8 mouse cellular contexts compared by ENCODE assay signal in the genomic region with DNA sequence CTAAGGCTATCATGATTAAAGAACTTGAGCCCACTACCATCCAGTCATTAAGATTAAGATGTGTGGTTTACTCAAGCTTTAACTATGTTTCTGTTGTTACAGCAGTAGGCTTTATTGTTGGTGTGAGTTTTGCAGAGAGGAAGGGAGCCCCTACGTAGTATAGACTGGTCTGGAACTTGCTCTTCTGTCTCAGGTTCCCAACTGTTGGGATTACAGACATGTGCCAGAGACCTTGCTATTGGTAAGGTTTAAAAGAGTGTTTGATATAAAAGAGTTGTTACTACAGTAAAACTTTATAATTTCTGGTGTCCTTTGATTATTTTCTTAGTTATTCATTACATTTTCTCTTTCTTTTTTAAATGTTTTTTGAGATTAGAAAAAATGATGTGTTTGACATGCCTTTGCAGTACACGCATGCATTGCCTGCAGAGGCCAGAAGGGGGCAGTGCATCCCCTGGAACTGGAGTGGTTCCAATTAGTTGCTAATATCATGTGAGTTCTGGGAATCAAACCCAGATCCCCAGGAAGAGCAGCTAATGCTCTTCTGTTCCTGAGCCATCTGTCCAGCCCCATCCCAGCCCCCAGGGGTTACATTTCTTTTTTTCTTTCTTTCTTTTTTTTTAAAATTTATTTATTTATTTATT. TPM values are rescaled to one million over a fixed set of nuclear protein-coding genes. Genes with fewer than 3 reads are reported as not detected.
A peak's percentile ranks its signal among the peaks of the same experiment; 100 is the strongest.
DNase-seq lines count a peak whose midpoint lies in the region; ATAC-seq and TF ChIP-seq lines count a peak whose summit lies in the region.
"Had no signal": no experiment of that assay in that cellular context is flagged by ENCODE, and none has a peak within 500 bp of the region (broad histone marks: within the 10 kb centered on the region; RNA-seq: fewer than 3 reads in every experiment).

No protein-coding gene starts in this region.

- peak; percentile 40 for DNase-seq in kidney, adult 2 months
- DNase-seq in G1E (ENCODE audit: low spot score): no peak
- peak; percentile 66 for DNase-seq in c-Kit-positive CD71-positive TER-119-positive erythroid progenitor cells, embryonic 14.5 days (ENCODE audit: low spot score)
- DNase-seq in kidney, postnatal 36 days: peak; percentile 18 to 72
- peak; percentile 43 to 60 for DNase-seq in natural killer cell, adult 2 months (ENCODE audit: low spot score in 2 of 2)
- no peak for DNase-seq in right cerebral cortex, postnatal 36 days (ENCODE audit: low spot score in 2 of 2)

- no peaks in the 10 kb centered on the region for H3K4me1 ChIP-seq in kidney, adult 2 months (ENCODE audit: control insufficient read depth, insufficient read depth, low read length)
- H3K4me1 ChIP-seq in kidney, embryonic 15.5 days: no peaks in the 10 kb centered on the region
- peaks cover 13% of the 10 kb centered on the region for H3K4me1 ChIP-seq in G1E (ENCODE audit: insufficient read depth, low read depth, low read length)
- H3K4me1 ChIP-seq: neural tube, embryonic 12.5 days had no signal

- WGBS in kidney, adult 2 months: 95% methylated on average over 2 of the region's 2 CpGs
- WGBS in kidney, embryonic 15.5 days: 78% methylated on average over 2 of the region's 2 CpGs

- no peak overlapping the region for H3K4me3 ChIP-seq in kidney, adult 2 months (ENCODE audit: insufficient read depth, low read depth, low read length)
- H3K4me3 ChIP-seq in kidney, embryonic 15.5 days (replicated peaks): no peak overlapping the region
- no peak overlapping the region for H3K4me3 ChIP-seq in G1E (ENCODE audit: low read depth, low read length)
- H3K4me3 ChIP-seq: neural tube, embryonic 12.5 days had no signal

- H3K9ac ChIP-seq in kidney, embryonic 15.5 days: no peak overlapping the region
- H3K9ac ChIP-seq: neural tube, embryonic 12.5 days had no signal

- H3K27ac ChIP-seq in kidney, adult 2 months (ENCODE audit: insufficient read depth, low read depth, low read length): no peak overlapping the region
- no peak overlapping the region for H3K27ac ChIP-seq in kidney, embryonic 15.5 days
- H3K27ac ChIP-seq: neural tube, embryonic 12.5 days had no signal

- TF ChIP-seq POLR2A in kidney, adult 2 months (IDR thresholded peaks at IDR 0.05; ENCODE audit: low read depth, low read length): no peak

- no peaks in the 10 kb centered on the region; the same call in 1 of the 2 replicates for H3K36me3 ChIP-seq in kidney, adult 2 months (ENCODE audit: control insufficient read depth, insufficient read depth, low read length)
- peaks cover 17% of the 10 kb centered on the region; the same call in 1 of the 2 replicates for H3K36me3 ChIP-seq in kidney, embryonic 15.5 days
- H3K36me3 ChIP-seq in G1E (replicated peaks): peaks cover 72% of the 10 kb centered on the region

- H3K27me3 ChIP-seq in kidney, adult 2 months (replicated peaks; ENCODE audit: control insufficient read depth, insufficient read depth, low read length): no peaks in the 10 kb centered on the region
- H3K27me3 ChIP-seq in kidney, embryonic 15.5 days: no peaks in the 10 kb centered on the region
- no peaks in the 10 kb centered on the region for H3K27me3 ChIP-seq in G1E (ENCODE audit: insufficient read depth, low read length)
- H3K27me3 ChIP-seq: neural tube, embryonic 12.5 days had no signal

- TF ChIP-seq CTCF in kidney, adult 2 months (conservative IDR thresholded peaks at IDR 0.05; ENCODE audit: insufficient read depth, insufficient read length, low read depth, low read length): peak; percentile 78
- peak; percentile 98 for TF ChIP-seq CTCF in G1E (IDR thresholded peaks at IDR 0.05; ENCODE audit: low read depth, low read length)

- ATAC-seq in kidney, embryonic 15.5 days (replicated peaks; ENCODE audit: low FRiP score): no peak
- peak; percentile 61 for ATAC-seq in G1E (ENCODE audit: extremely low read depth, insufficient number of reproducible peaks, low FRiP score, poor library complexity, severe bottlenecking)

- H3K4me2 ChIP-seq in kidney, embryonic 15.5 days: no peak overlapping the region
- H3K4me2 ChIP-seq: neural tube, embryonic 12.5 days had no signal

- H3K9me3 ChIP-seq in kidney, embryonic 15.5 days (replicated peaks): no peaks in the 10 kb centered on the region
- no peaks in the 10 kb centered on the region for H3K9me3 ChIP-seq in G1E (replicated peaks)
- H3K9me3 ChIP-seq: neural tube, embryonic 12.5 days had no signal

RNA-seq across cellular contexts. Expression of a gene that starts 11.6 kb away (rescaled TPM):
- polyA plus RNA-seq in kidney, adult 2 months (2012; rRNA removed): 2.8 and 4.7 TPM in 2 replicates
- polyA plus RNA-seq in kidney, embryonic 15.5 days (2015; fragmentation: Nextera tagmentation; extraction: Ambion mirVana): 95.2 and 101 TPM in 2 replicates
- total RNA-seq in G1E (2014; fragmentation: Nextera tagmentation) (171 and 188 TPM in 2 replicates), G1E (2017) (165 and 220 TPM in 2 replicates)
- polyA plus RNA-seq in G1E (2012): 206 and 243 TPM in 2 replicates

RNA-seq across cellular contexts. Expression of a gene that starts 11.8 kb away (rescaled TPM):
- 1.9 and 2.8 TPM in 2 replicates for polyA plus RNA-seq in kidney, adult 2 months (2012; rRNA removed)
- 14.6 and 16.8 TPM in 2 replicates for polyA plus RNA-seq in kidney, embryonic 15.5 days (2015; fragmentation: Nextera tagmentation; extraction: Ambion mirVana)
- total RNA-seq in G1E (2014; fragmentation: Nextera tagmentation): 9.9 and 11.6 TPM in 2 replicates
- 13.2 and 14.2 TPM in 2 replicates for total RNA-seq in G1E (2017)
- polyA plus RNA-seq in G1E (2012): 0.21 and 0.25 TPM in 2 replicates

Comparison
In these comparisons a context has a peak if more than half of its experiments do, and no peak if none do; other contexts are left out.
1. RNA of a gene that starts 11.6 kb away (polyA plus RNA-seq): 206 to 243 TPM in G1E and 95.2 to 101 TPM in kidney, embryonic 15.5 days; 2.8 to 4.7 TPM in kidney, adult 2 months; every median in the first group is over 10 times any median in the second.
2. DNase-seq: peak in kidney, adult 2 months (single experiment), c-Kit-positive CD71-positive TER-119-positive erythroid progenitor cells, embryonic 14.5 days (single experiment), kidney, postnatal 36 days (2 of 2) and natural killer cell, adult 2 months (2 of 2); none in G1E (single experiment) and right cerebral cortex, postnatal 36 days (0 of 2).